Mouse (Mus musculus) lung, postnatal 0 days (tissue): ENCODE results near the gene Gm20458.

ENCODE experiments used
- CTCF ChIP-seq: IDR thresholded peaks from 2 replicates; pipeline ENCODE4 v1.5.1; 2016; ENCODE audit warnings: antibody characterized with exemption, mild to moderate bottlenecking
- EP300 ChIP-seq: IDR thresholded peaks from 2 replicates; pipeline ENCODE4 v1.6.1; 2016; ENCODE audit warnings: antibody characterized with exemption, mild to moderate bottlenecking, control low read depth

- TF ChIP-seq EP300 (no peak), CTCF (no peak)
Measured at GRCm38 (mm10) chr2:164436961-164437360, 23.8 kb upstream of the Gm20458 start.
